Mouse (Mus musculus): ENCODE results near the gene Dnaja4. TPM values are rescaled to one million over a fixed set of nuclear protein-coding genes. Genes with fewer than 3 reads are reported as not detected.

Dnaja4 gene
- polyA plus RNA-seq, 1 experiment from 2014 or later, result 11.7 TPM

GRCm38 (mm10) chr9:54666116-54666515 is 32.6 kb upstream of the Dnaja4 start:
- H3K4me1 ChIP-seq (replicated peaks; ENCODE audit: control insufficient read depth, insufficient read depth, low read length), result no peaks in the 10 kb centered on the region
- DNase-seq (ENCODE audit: low spot score), result no peak

GRCm38 (mm10) chr9:54668455-54668854 is 30.2 kb upstream of the Dnaja4 start:
- Histone ChIP-seq H3K4me2 (no peak overlapping the region), H3K9ac (ENCODE audit: low read depth, low read length) (no peak overlapping the region), H3K4me3 (ENCODE audit: low read depth, low read length) (no peak overlapping the region), H3K27ac (ENCODE audit: low read depth, low read length) (no peak overlapping the region), H3K27me3 (replicated peaks; ENCODE audit: control insufficient read depth, insufficient read depth, low read length) (no peaks in the 10 kb centered on the region), H3K36me3 (ENCODE audit: control insufficient read depth, insufficient read depth, low read length) (no peaks in the 10 kb centered on the region), H3K4me1 (replicated peaks; ENCODE audit: control insufficient read depth, insufficient read depth, low read length) (no peaks in the 10 kb centered on the region), H3K9me3 (ENCODE audit: control insufficient read depth, low read length) (no peaks in the 10 kb centered on the region)
- DNase-seq (ENCODE audit: low spot score) (no peak), ATAC-seq (replicated peaks; ENCODE audit: low FRiP score) (no peak)
- WGBS, result 77% methylated on average over 4 of the region's 4 CpGs

More at GRCm38 (mm10) chr9:54666116-54666515, 32.6 kb upstream of the Dnaja4 start:
- no peak overlapping the region for H3K27ac ChIP-seq (ENCODE audit: low read depth, low read length)
- H3K4me3 ChIP-seq (ENCODE audit: low read depth, low read length), result no peak overlapping the region
- ATAC-seq (replicated peaks; ENCODE audit: low FRiP score), result no peak
- H3K9me3 ChIP-seq (ENCODE audit: control insufficient read depth, low read length), result no peaks in the 10 kb centered on the region
- no peaks in the 10 kb centered on the region for H3K27me3 ChIP-seq (replicated peaks; ENCODE audit: control insufficient read depth, insufficient read depth, low read length)
- no peaks in the 10 kb centered on the region for H3K36me3 ChIP-seq (ENCODE audit: control insufficient read depth, insufficient read depth, low read length)
- no peak overlapping the region for H3K4me2 ChIP-seq
- no peak overlapping the region for H3K9ac ChIP-seq (ENCODE audit: low read depth, low read length)
- WGBS, result 90% methylated on average over 3 of the region's 3 CpGs

- 71% methylated on average over 3 of the region's 3 CpGs for WGBS
- Histone ChIP-seq H3K4me3 (ENCODE audit: low read depth, low read length) (no peak overlapping the region), H3K36me3 (ENCODE audit: control insufficient read depth, insufficient read depth, low read length) (no peaks in the 10 kb centered on the region), H3K9ac (ENCODE audit: low read depth, low read length) (no peak overlapping the region), H3K27ac (ENCODE audit: low read depth, low read length) (no peak overlapping the region), H3K4me2 (no peak overlapping the region), H3K4me1 (replicated peaks; ENCODE audit: control insufficient read depth, insufficient read depth, low read length) (no peaks in the 10 kb centered on the region), H3K27me3 (replicated peaks; ENCODE audit: control insufficient read depth, insufficient read depth, low read length) (no peaks in the 10 kb centered on the region; the same call in 1 of the 2 replicates), H3K9me3 (ENCODE audit: control insufficient read depth, low read length) (no peaks in the 10 kb centered on the region)
- ATAC-seq (replicated peaks; ENCODE audit: low FRiP score) (no peak), DNase-seq (ENCODE audit: low spot score) (no peak)
Measured at GRCm38 (mm10) chr9:54671962-54672361, 26.7 kb upstream of the Dnaja4 start.

- WGBS, result 83% methylated on average over 13 of the region's 13 CpGs
- no peak for DNase-seq (ENCODE audit: low spot score)
- H3K9me3 ChIP-seq (ENCODE audit: control insufficient read depth, low read length), result no peaks in the 10 kb centered on the region
- ATAC-seq (replicated peaks; ENCODE audit: low FRiP score), result no peak
- no peaks in the 10 kb centered on the region for H3K36me3 ChIP-seq (ENCODE audit: control insufficient read depth, insufficient read depth, low read length)
- peaks cover 5% of the 10 kb centered on the region for H3K27me3 ChIP-seq (replicated peaks; ENCODE audit: control insufficient read depth, insufficient read depth, low read length)
- H3K4me3 ChIP-seq (ENCODE audit: low read depth, low read length), result no peak overlapping the region
- H3K4me2 ChIP-seq, result no peak overlapping the region
- H3K4me1 ChIP-seq (replicated peaks; ENCODE audit: control insufficient read depth, insufficient read depth, low read length), result no peaks in the 10 kb centered on the region
- no peak overlapping the region for H3K9ac ChIP-seq (ENCODE audit: low read depth, low read length)
- H3K27ac ChIP-seq (ENCODE audit: low read depth, low read length), result no peak overlapping the region
Measured at GRCm38 (mm10) chr9:54673887-54674286, 24.8 kb upstream of the Dnaja4 start.

GRCm38 (mm10) chr9:54676531-54676986 is 22.1 kb upstream of the Dnaja4 start:
- H3K4me3 ChIP-seq (ENCODE audit: low read depth, low read length), result peak overlapping the region; percentile 39
- H3K9ac ChIP-seq (ENCODE audit: low read depth, low read length), result peak overlapping the region; percentile 57; the same call in 1 of the 2 replicates
- DNase-seq (ENCODE audit: low spot score) (peak; percentile 78), ATAC-seq (replicated peaks; ENCODE audit: low FRiP score) (peak; percentile 80; the same call in 1 of the 2 replicates)
- H3K4me2 ChIP-seq, result peak overlapping the region; percentile 76
- H3K9me3 ChIP-seq (ENCODE audit: control insufficient read depth, low read length), result no peaks in the 10 kb centered on the region
- peaks cover 5% of the 10 kb centered on the region for H3K27me3 ChIP-seq (replicated peaks; ENCODE audit: control insufficient read depth, insufficient read depth, low read length)
- no peaks in the 10 kb centered on the region for H3K4me1 ChIP-seq (replicated peaks; ENCODE audit: control insufficient read depth, insufficient read depth, low read length)
- H3K27ac ChIP-seq (ENCODE audit: low read depth, low read length), result no peak overlapping the region
- WGBS, result 2% methylated on average over 14 of the region's 14 CpGs
- no peaks in the 10 kb centered on the region for H3K36me3 ChIP-seq (ENCODE audit: control insufficient read depth, insufficient read depth, low read length)

GRCm38 (mm10) chr9:54682846-54683245 is 15.8 kb upstream of the Dnaja4 start:
- H3K27me3 ChIP-seq (replicated peaks; ENCODE audit: control insufficient read depth, insufficient read depth, low read length), result no peaks in the 10 kb centered on the region; the same call in 1 of the 2 replicates
- H3K27ac ChIP-seq (ENCODE audit: low read depth, low read length), result no peak overlapping the region
- 80% methylated on average over 4 of the region's 4 CpGs for WGBS

GRCm38 (mm10) chr9:54683814-54684605 is 14.7 kb upstream of the Dnaja4 start:
- Histone ChIP-seq H3K27ac (ENCODE audit: low read depth, low read length) (no peak overlapping the region), H3K36me3 (ENCODE audit: control insufficient read depth, insufficient read depth, low read length) (no peaks in the 10 kb centered on the region), H3K9me3 (ENCODE audit: control insufficient read depth, low read length) (no peaks in the 10 kb centered on the region), H3K9ac (ENCODE audit: low read depth, low read length) (no peak overlapping the region), H3K4me3 (ENCODE audit: low read depth, low read length) (no peak overlapping the region), H3K4me1 (replicated peaks; ENCODE audit: control insufficient read depth, insufficient read depth, low read length) (no peaks in the 10 kb centered on the region), H3K4me2 (no peak overlapping the region), H3K27me3 (replicated peaks; ENCODE audit: control insufficient read depth, insufficient read depth, low read length) (no peaks in the 10 kb centered on the region; the same call in 1 of the 2 replicates)
- DNase-seq (ENCODE audit: low spot score) (no peak), ATAC-seq (replicated peaks; ENCODE audit: low FRiP score) (no peak)
- 74% methylated on average over 7 of the region's 7 CpGs for WGBS

More at GRCm38 (mm10) chr9:54682846-54683245, 15.8 kb upstream of the Dnaja4 start:
- Histone ChIP-seq H3K4me3 (ENCODE audit: low read depth, low read length) (no peak overlapping the region), H3K36me3 (ENCODE audit: control insufficient read depth, insufficient read depth, low read length) (no peaks in the 10 kb centered on the region), H3K9ac (ENCODE audit: low read depth, low read length) (no peak overlapping the region), H3K4me2 (no peak overlapping the region), H3K9me3 (ENCODE audit: control insufficient read depth, low read length) (no peaks in the 10 kb centered on the region), H3K4me1 (replicated peaks; ENCODE audit: control insufficient read depth, insufficient read depth, low read length) (no peaks in the 10 kb centered on the region)
- DNase-seq (ENCODE audit: low spot score) (no peak), ATAC-seq (replicated peaks; ENCODE audit: low FRiP score) (no peak)

- 68% methylated on average over 14 of the region's 14 CpGs for WGBS
- DNase-seq (ENCODE audit: low spot score) (no peak), ATAC-seq (replicated peaks; ENCODE audit: low FRiP score) (no peak)
- no peaks in the 10 kb centered on the region for H3K36me3 ChIP-seq (ENCODE audit: control insufficient read depth, insufficient read depth, low read length)
- no peak overlapping the region for H3K27ac ChIP-seq (ENCODE audit: low read depth, low read length)
- no peak overlapping the region for H3K4me2 ChIP-seq
- H3K9ac ChIP-seq (ENCODE audit: low read depth, low read length), result no peak overlapping the region
- no peaks in the 10 kb centered on the region; the same call in 1 of the 2 replicates for H3K4me1 ChIP-seq (replicated peaks; ENCODE audit: control insufficient read depth, insufficient read depth, low read length)
- H3K9me3 ChIP-seq (ENCODE audit: control insufficient read depth, low read length), result no peaks in the 10 kb centered on the region
- H3K4me3 ChIP-seq (ENCODE audit: low read depth, low read length), result no peak overlapping the region
- H3K27me3 ChIP-seq (replicated peaks; ENCODE audit: control insufficient read depth, insufficient read depth, low read length), result no peaks in the 10 kb centered on the region; the same call in 1 of the 2 replicates
Measured at GRCm38 (mm10) chr9:54687246-54688236, 11.1 kb upstream of the Dnaja4 start.
